Mouse (Mus musculus) heart, postnatal 0 days (tissue): ENCODE measurements around the gene Spaca7. TPM values are rescaled to one million over a fixed set of nuclear protein-coding genes. Genes with fewer than 3 reads are reported as not detected.

Source experiments
- ATAC-seq: fragments of 200-750 bp; cut with Nextera tagmentation; 2 replicates; pipeline ENCODE4 v1.8.0; 2017; ENCODE audit warnings: low read depth, moderate number of reproducible peaks, moderate library complexity; ENCODE audit not compliant: insufficient read depth
- DNase-seq: peaks from one replicate; pipeline ENCODE4 v3.0.0-alpha.2; 2016; ENCODE audit warnings: low spot score
- H3K27ac ChIP-seq: fragments of 300-500 bp; sonication (generic); 2 replicates; pipeline ENCODE4 v1.5.1; 2014; ENCODE audit warnings: low read depth, mild to moderate bottlenecking
- H3K27me3 ChIP-seq: fragments of 300-500 bp; sonication (generic); 2 replicates; pipeline ENCODE4 v1.6.1; 2014; ENCODE audit warnings: low read length, mixed read lengths; ENCODE audit not compliant: control insufficient read depth, insufficient read depth
- H3K36me3 ChIP-seq: fragments of 300-500 bp; sonication (generic); replicated peaks from 2 replicates; pipeline ENCODE4 v1.6.1; 2014; ENCODE audit warnings: low read length, mixed read lengths; ENCODE audit not compliant: control insufficient read depth, insufficient read depth
- H3K4me1 ChIP-seq: fragments of 300-500 bp; sonication (generic); 2 replicates; pipeline ENCODE4 v1.6.1; 2014; ENCODE audit warnings: antibody characterized with exemption; ENCODE audit not compliant: control insufficient read depth, insufficient read depth
- H3K4me2 ChIP-seq: fragments of 300-500 bp; sonication (generic); 2 replicates; pipeline ENCODE4 v1.6.1; 2014; ENCODE audit warnings: low read depth, mild to moderate bottlenecking, low read length, moderate library complexity
- H3K4me3 ChIP-seq: fragments of 300-500 bp; sonication (generic); 2 replicates; pipeline ENCODE4 v1.5.1; 2014; ENCODE audit warnings: low read depth, low read length
- H3K9ac ChIP-seq: fragments of 300-500 bp; sonication (generic); replicated peaks from 2 replicates; pipeline ENCODE4 v1.6.1; 2014; ENCODE audit warnings: low read depth, low read length, mixed read lengths
- H3K9me3 ChIP-seq: fragments of 300-500 bp; sonication (generic); replicated peaks from 2 replicates; pipeline ENCODE4 v1.6.1; 2016; ENCODE audit warnings: low read length; ENCODE audit not compliant: control insufficient read depth
- CTCF ChIP-seq: IDR thresholded peaks from 2 replicates; pipeline ENCODE4 v1.5.1; 2016; ENCODE audit warnings: antibody characterized with exemption, control low read depth, low read depth
- EP300 ChIP-seq: IDR thresholded peaks from 2 replicates; pipeline ENCODE4 v1.6.1; 2016; ENCODE audit warnings: antibody characterized with exemption, low read depth
- WGBS: fragments of 180-500 bp; shearing (Covaris S2); extraction: QIAGEN DNeasy Blood & Tissue Kit; methylation state at CpG from one replicate; pipeline ENCODE4 v1.1.7; 2014; 5-methylcytosine and 5-hydroxymethylcytosine counted together
- polyA plus RNA-seq: library from polyadenylated mRNA; unstranded; fragments of >200 nt; fragmentation: Nextera tagmentation; extraction: Ambion mirVana; gene quantifications from 2 replicates; pipeline ENCODE4 v1.2.1, GENCODE M21; 2015
- total RNA-seq: library from RNA; depleted of rRNA; stranded (reverse); fragments of >200 nt; gene quantifications from 2 replicates; pipeline ENCODE4 v1.2.3, GENCODE M21; 2014; ENCODE audit warnings: low replicate concordance; rRNA removed

Spaca7 gene
- total RNA-seq, result not detected in 2 replicates
- polyA plus RNA-seq, result not detected in 2 replicates

DNA sequence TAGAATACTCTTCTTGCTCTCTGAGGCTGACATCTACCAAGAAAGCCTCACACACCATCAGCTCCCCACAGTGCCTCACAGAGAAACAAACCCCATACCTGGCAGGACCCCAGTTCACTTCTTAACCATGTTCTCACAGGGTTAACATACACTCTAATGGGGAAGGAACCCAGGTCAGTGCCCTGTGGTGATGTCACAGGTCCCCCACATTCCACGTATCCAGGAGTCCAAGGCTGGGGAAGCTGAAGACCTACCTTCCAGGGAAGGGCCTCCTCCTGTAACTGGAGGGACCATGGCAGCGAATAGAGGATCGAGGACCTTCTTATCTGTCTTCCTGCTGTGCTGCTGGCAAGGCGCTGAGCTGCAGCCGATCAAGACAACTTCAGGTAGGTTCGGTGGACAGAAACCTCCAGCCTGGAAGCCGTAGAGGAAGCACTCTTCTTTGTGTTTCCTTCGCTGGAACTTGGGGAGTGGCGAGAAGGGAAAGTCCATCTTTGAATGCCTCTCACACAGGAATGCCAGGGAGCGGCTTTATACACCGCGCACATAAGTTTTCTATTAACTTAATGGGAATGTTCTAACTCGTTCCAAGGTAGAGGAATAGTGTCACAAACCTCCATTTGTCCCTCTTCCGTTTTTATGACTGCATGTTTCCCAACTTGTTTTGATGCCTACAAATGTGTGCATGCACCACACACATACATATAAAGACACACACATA is at the start of gene Spaca7:
TSS of gene Spaca7 (plus strand) at position 216 of the 721 bp plus-strand sequence.
- Histone ChIP-seq H3K4me3 (no peak within 1 kb of the TSS), H3K9me3 (no peaks in the 10 kb centered on the region), H3K36me3 (no peaks in the 10 kb centered on the region), H3K9ac (no peak within 1 kb of the TSS), H3K27ac (no peak within 1 kb of the TSS), H3K4me2 (no peak within 1 kb of the TSS), H3K4me1 (no peaks in the 10 kb centered on the region), H3K27me3 (peaks cover 15% of the 10 kb centered on the region; the same call in 1 of the 2 replicates)
- ATAC-seq, result no peak
- TF ChIP-seq CTCF (no peak), EP300 (no peak)
- 42% methylated on average over 14 of the region's 14 CpGs for WGBS
- no peak for DNase-seq

DNA sequence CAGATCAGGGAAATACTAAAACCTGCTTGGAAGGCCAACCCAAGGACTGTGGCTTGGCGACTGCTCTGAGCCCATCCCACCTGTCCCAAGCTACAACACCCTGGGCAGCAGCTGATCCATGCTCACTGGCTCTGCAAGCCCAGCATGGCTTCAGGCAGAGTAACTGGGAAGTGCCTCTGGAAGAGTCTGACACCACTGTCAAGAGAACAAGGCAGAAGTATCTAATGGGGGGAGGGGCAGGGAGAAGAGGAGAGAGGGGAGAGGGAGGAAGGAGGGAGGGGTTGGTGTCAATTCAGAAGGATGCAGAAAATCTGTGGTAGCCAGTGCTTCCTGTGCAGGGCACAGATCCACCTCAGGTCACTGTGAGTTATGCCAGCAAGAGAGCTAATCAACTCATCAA is 48.5 kb upstream of the Spaca7 start:
- no peak overlapping the region for H3K9ac ChIP-seq
- DNase-seq (no peak), ATAC-seq (no peak)
- no peaks in the 10 kb centered on the region for H3K36me3 ChIP-seq
- no peak overlapping the region for H3K27ac ChIP-seq
- peaks cover 5% of the 10 kb centered on the region; the same call in 1 of the 2 replicates for H3K27me3 ChIP-seq
- H3K4me1 ChIP-seq, result no peaks in the 10 kb centered on the region
- no peak for TF ChIP-seq EP300
- TF ChIP-seq CTCF, result no peak
- no peak overlapping the region for H3K4me3 ChIP-seq
- WGBS, result 21% methylated on average over 1 of the region's 1 CpGs
- H3K4me2 ChIP-seq, result no peak overlapping the region
- H3K9me3 ChIP-seq, result no peaks in the 10 kb centered on the region; the same call in 1 of the 2 replicates

DNA sequence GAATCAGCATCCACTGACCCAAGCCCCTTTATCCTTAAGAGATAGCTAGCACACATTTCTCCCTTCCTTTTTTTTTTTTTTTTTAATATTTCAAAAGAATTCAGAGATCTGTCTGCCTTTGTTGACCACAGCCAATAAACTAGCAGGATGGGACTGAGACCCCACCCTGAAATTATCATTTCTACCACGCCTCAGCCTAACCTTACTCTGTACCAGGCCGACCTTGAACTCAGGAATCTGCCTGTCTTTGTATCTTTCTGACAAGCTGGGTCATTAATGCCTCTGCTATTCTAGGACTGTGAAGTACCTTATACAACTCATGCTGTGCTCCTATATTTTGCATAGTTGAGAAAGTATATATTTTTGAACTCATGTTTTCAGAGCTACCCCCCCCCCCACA is 44.2 kb upstream of the Spaca7 start:
- no peak overlapping the region for H3K4me3 ChIP-seq
- H3K9me3 ChIP-seq, result no peaks in the 10 kb centered on the region
- WGBS, result 45% methylated on average over 2 of the region's 2 CpGs
- H3K27ac ChIP-seq, result no peak overlapping the region
- H3K27me3 ChIP-seq, result no peaks in the 10 kb centered on the region
- ATAC-seq (no peak), DNase-seq (no peak)
- TF ChIP-seq EP300, result no peak
- TF ChIP-seq CTCF, result no peak
- H3K9ac ChIP-seq, result no peak overlapping the region
- H3K4me2 ChIP-seq, result no peak overlapping the region
- H3K36me3 ChIP-seq, result no peaks in the 10 kb centered on the region
- no peaks in the 10 kb centered on the region for H3K4me1 ChIP-seq

DNA sequence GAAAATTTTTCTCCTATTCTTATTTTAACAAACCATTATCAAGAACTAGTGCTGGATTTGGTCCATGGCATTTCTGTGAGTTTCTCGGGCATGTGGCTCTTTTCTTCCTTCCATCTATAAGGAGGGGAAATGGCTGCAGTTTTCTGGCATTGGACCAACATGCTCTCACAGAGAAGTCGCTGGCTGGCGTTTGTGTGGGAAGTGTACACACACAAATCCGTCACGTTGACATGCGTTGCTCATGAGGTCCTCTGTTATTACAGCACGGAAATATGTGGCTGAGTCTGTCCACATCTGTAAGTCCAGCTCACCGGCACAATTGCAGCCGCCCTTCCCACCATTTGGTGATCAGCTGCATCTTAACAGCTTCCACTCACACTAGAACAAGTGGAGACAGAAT is 37.2 kb upstream of the Spaca7 start:
- H3K36me3 ChIP-seq, result no peaks in the 10 kb centered on the region
- WGBS, result 44% methylated on average over 9 of the region's 9 CpGs
- no peaks in the 10 kb centered on the region for H3K4me1 ChIP-seq
- no peak overlapping the region for H3K4me3 ChIP-seq
- peak; percentile 13 for DNase-seq
- TF ChIP-seq EP300, result no peak
- no peak for TF ChIP-seq CTCF
- no peak for ATAC-seq
- no peaks in the 10 kb centered on the region for H3K9me3 ChIP-seq
- H3K4me2 ChIP-seq, result no peak overlapping the region
- H3K9ac ChIP-seq, result no peak overlapping the region
- H3K27me3 ChIP-seq, result no peaks in the 10 kb centered on the region; the same call in 1 of the 2 replicates
- H3K27ac ChIP-seq, result no peak overlapping the region

DNA sequence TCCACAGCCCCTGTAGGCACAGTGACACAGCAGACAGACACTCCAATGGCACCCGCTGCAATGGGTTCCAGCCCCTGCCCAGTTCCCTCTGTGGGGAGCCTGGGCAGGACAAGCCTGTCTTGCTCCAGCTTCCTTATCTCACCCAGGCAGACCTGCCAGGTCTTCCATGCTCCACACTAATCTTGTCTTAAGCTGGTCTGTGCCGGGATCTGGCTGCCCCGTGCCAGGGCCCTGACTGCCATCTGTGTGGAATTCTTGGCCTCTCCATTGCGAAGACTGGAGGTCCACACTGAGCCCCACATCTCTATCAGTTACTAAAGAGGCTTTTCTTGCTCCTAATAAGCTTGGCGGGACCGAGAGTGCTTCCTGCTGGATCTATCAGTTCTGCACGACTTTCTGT is 36.5 kb upstream of the Spaca7 start:
- no peak overlapping the region for H3K9ac ChIP-seq
- no peak for ATAC-seq
- no peak for DNase-seq
- 67% methylated on average over 7 of the region's 7 CpGs for WGBS
- H3K36me3 ChIP-seq, result no peaks in the 10 kb centered on the region
- no peaks in the 10 kb centered on the region for H3K4me1 ChIP-seq
- no peak for TF ChIP-seq EP300
- no peak for TF ChIP-seq CTCF
- H3K27ac ChIP-seq, result no peak overlapping the region
- H3K4me2 ChIP-seq, result no peak overlapping the region
- H3K4me3 ChIP-seq, result no peak overlapping the region
- H3K27me3 ChIP-seq, result no peaks in the 10 kb centered on the region; the same call in 1 of the 2 replicates
- no peaks in the 10 kb centered on the region for H3K9me3 ChIP-seq

DNA sequence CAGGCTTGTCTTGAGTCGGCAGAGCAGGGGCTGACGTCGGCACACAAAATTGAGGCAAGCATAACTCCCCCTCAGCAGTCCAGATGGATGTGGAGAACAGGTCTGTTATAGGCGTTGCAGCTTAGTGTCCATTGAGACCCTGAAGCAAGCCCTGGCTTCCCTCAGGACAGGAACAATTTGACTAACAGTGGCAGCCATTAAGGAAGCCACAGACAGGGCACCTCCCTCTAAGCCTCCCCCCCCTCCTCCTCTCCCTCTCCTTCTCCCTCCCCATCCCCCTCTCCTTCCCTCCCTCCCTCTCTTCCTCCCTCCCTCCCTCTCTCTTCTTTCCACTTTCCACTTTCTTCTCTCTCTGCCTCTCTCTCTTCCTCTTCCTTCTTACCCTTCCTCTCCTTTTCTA is 27.6 kb upstream of the Spaca7 start:
- Histone ChIP-seq H3K4me1 (no peaks in the 10 kb centered on the region), H3K27ac (no peak overlapping the region), H3K4me3 (no peak overlapping the region), H3K9ac (no peak overlapping the region), H3K9me3 (no peaks in the 10 kb centered on the region), H3K36me3 (no peaks in the 10 kb centered on the region), H3K4me2 (no peak overlapping the region), H3K27me3 (peaks cover 9% of the 10 kb centered on the region)
- no peak for DNase-seq
- WGBS, result 69% methylated on average over 4 of the region's 4 CpGs
- no peak for ATAC-seq
- TF ChIP-seq EP300, result no peak
- TF ChIP-seq CTCF, result no peak
